Mouse (Mus musculus): ENCODE measurements around the gene Ntan1.

DNA sequence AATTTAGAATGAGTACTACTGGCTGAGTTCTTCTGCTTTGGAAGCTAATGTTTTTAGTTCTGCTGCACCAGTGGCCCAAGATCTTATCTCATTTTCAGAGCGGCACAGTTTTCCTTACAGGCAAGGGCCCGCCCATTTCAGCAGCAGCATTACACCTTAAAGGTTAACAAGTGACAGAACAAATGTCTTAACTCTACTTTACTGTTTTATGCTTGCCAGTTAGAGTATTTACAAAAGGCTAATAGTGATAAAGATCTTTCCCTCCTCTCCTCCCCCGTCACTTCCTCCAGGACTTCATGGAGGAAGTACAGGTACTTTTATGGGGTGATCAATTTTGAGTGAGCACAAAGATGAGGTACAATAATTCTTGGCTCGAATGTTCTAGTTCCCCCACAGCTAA is 47.4 kb downstream of the Ntan1 start:
- TF ChIP-seq CTCF (IDR thresholded peaks at IDR 0.05; ENCODE audit: low read depth, low read length) = no peak
- no peak for TF ChIP-seq POLR2A (IDR thresholded peaks at IDR 0.05; ENCODE audit: extremely low read depth, insufficient read depth, low read length)
